Mouse (Mus musculus): ENCODE data around the gene Dop1b.
"Not testable (repeated sequence)": the region's sequence is repeated elsewhere in the genome, so short reads cannot be mapped to it uniquely, and the experiment has no call there.

The Dop1b gene

DNA sequence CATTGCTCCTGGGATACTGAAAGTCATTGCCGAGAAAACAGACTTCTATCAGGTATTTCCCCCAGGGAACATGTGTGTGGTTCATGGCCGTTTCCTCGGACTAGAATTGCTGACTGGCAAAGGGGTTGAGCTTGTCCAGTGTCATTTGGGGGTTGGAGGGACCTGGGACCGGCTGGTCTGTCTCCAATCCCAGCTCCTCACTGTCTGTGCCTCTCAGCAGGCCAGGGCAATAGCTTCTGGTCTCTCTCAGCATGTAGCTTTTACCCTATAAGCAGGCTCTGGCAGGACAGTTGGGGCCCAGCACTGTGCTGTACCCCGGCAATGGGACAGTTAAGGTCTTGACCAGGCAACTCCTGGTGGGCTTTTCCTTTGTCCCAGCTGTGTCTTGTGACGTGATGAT lies 51.7 kb downstream of the Dop1b start:
- peak; percentile 32 to 43 for DNase-seq

DNA sequence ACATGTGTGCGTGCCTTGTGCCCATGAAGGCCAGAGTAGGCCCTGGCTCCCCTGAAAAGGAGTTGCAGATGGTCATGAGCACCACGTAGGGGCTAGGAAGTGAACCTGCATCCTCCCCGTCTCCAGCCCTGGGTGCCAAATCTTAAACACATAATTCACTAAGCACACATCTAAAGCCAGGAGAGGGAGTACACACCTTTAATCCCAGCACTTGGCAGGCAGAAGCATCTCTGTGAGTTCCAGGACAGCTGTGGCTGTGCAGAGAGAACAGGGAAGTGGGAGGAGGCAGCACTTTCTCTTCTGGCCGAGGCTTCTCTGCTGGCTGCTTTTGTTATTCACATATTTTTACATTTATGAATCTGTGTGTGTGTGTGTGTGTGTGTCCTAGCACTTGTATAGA lies 52.9 kb downstream of the Dop1b start:
- DNase-seq, result no peak

DNA sequence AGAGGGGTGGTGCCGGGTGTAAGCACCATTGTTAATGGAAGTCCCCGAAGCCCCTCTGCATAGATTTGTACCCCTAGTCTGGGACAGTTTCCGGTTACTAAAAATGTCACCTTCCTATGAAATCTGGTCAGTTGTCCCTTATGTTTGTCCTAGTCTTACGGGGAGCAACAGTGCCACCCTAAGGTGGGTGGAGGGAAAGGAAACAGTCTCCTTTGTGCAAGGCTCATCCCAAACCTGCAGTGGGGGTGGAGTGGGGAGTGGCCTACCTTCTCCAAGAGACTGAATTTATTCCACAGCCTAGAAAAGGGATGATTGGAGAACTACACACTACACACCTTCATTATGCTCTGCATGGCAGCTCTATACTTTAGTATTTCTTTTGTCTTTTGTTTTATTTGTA lies 55.3 kb downstream of the Dop1b start:
- DNase-seq, result peak; percentile 76 to 84

DNA sequence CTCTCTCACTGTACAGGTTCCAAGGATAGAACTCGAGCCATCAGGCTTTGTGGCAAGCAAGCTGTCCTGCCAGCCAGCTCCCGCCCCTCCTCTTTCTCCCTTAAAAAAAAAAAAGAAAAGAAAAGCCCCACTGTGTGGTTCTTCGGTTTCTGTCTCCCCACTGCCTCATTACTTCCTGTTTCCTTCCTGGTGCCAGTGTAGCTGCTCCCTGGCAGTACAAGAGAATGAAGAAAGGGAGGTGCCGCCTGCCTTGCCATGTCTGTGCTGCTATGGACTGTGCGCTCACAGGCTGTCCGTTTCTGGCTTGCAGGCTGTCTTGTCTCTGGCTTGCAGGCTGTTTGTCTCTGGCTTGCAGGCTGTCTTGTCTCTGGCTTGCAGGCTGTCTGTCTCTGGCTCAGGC lies 55.8 kb downstream of the Dop1b start:
- DNase-seq, result no peak

DNA sequence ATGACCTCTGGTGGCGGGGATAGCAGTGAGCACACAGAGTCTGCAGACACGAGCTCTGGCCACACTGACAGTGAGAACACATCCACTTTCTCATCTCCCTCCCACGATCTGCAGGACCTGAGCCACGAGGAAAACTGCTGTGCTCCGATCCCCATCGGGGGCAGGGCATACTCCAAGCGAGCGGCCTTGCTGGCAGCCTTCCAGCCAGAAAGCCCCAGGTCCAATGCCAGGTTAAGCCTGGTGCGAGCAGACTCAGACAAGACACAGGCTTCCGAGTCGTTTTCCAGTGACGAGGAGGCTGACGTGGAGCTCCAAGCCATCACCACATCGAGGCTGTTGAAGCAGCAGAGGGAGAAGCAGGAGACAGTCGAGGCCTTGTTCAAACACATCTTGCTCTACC lies 57.9 kb downstream of the Dop1b start:
- peak; percentile 54 to 68 for DNase-seq

DNA sequence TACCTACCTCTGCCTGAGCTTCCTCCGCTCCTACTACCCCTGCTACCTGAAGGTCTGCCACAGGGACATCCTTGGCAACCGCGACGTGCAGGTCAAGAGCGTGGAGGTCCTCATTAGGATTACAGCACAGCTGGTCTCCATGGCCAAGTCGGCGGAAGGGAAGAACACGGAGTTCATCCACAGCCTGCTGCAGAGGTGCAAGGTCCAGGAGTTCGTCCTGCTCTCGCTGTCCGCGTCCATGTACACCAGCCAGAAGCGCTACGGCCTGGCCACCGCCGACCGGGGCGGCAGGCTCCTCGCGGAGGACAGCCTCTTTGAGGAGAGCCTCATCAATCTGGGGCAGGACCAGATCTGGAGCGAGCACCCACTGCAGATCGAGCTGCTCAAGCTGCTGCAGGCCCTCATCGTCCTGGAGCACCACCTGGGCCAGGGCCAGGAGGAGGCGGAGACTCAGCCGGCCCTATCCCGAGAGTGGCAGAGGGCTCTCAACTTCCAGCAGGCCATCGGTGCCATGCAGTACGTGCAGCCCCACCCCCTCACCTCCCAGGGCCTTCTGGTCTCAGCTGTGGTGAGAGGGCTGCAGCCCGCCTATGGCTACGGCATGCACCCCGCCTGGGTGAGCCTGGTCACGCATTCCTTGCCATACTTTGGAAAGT lies 58.7 kb downstream of the Dop1b start:
- peak in 1 of 2 experiments; percentile 52 for DNase-seq

DNA sequence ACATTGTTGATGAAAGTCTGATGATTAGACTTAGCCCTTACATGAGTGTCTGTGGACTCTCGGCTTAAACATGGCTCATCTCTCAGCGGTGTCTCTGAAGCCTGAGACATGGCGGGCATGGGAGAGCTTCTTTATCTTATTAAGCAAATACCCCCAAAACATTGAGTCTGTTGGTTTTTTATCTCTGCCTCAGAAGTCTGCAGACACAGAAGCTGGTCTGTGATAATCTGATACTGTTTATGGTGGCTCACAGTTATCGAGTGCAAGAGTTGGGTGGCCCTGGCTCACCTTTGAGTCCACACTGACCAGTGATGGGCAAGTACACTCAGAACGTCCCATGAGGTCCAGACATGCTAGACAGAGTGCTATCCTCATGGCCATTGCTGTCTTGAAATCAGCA lies 63.0 kb downstream of the Dop1b start:
- DNase-seq, result no peak

DNA sequence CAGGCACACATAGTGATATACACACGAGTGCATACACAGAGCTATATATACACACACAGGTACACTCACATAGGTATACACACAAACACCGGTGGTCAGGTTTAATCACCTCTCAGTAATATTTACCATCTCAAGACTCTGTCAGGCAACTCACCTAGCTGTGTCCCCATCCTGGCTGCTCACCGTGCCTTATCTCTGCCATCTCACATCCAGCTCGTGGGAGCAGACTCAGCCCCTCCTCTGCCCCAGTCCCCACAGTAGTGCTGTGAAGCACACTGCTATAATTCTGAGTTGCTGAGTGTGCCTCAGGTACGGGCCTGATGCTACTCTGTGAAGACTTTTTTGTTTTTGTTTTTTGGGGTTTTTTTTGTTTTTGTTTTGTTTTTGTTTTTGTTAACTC lies 64.8 kb downstream of the Dop1b start:
- no peak for DNase-seq

DNA sequence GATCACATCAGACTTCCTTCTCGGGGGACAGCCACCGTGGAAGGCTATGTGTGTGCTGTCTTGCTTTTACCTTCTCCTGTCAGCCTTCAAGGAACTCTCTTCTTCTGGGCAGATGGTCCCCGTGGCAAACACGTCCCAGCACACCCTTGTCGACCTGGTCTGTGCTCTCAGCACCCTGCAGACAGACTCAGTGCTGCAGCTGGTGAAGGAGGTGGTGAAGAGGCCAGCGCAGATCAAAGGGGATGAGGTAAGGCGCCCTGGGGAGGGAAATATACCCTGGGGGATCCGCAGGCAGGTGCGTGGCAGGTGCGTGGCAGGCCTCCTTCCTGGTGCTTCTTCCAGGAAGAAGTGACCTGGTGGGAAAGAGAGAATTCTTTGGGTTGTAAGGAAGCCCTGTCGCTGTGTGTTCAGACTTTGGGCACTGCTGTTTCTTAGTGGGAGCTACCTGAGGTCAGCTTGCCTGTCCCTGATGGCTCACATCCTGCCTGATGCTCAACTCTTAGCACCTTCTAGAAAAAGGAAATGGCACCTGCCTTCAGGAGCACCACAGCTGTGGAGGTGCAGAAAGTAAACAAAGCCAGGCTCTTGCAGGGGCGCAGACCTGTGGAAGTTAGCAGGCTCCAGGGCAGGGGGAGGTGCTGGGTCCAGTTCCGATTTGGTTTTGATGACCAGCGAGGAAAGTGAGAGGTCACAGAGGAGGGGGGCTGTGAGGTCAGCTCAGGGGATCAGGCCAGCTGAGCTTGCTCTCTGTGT lies 65.7 kb downstream of the Dop1b start:
- DNase-seq, result no peak

DNA sequence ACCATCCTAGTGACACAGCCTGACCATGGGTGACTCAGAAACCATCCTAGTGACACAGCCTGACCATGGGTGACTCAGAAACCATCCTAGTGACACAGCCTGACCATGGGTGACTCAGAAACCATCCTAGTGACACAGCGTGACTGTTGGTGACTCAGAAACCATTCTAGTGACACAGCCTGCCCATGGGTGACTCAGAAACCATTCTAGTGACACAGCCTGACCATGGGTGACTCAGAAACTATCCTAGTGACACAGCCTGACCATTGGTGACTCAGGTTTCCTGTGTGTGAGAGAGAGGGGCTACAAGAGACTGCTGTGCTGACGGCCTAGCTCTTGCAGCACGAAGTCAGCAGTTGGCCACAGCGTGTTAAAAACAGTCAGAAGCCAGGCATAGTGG lies 66.7 kb downstream of the Dop1b start:
- not testable (repeated sequence) for DNase-seq

DNA sequence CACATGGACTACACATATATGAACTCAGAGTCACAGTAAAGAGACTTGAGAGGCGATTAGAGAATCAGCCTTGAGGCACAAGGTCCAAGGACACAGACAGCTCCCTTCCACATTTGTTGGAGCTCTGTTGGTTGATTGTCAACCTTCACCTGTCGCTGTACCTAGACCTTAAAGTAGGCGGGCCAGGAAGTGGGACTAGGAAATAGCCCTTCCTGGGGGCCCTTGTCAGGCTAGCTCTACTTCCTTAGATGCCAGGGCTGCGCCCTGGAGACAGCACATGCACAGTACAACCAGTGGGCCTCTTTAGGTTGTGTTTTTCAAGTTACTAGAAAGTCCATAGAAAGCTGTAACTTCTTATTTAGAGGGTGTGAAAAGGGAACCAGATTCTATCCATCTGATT lies 67.8 kb downstream of the Dop1b start:
- DNase-seq, result no peak

DNA sequence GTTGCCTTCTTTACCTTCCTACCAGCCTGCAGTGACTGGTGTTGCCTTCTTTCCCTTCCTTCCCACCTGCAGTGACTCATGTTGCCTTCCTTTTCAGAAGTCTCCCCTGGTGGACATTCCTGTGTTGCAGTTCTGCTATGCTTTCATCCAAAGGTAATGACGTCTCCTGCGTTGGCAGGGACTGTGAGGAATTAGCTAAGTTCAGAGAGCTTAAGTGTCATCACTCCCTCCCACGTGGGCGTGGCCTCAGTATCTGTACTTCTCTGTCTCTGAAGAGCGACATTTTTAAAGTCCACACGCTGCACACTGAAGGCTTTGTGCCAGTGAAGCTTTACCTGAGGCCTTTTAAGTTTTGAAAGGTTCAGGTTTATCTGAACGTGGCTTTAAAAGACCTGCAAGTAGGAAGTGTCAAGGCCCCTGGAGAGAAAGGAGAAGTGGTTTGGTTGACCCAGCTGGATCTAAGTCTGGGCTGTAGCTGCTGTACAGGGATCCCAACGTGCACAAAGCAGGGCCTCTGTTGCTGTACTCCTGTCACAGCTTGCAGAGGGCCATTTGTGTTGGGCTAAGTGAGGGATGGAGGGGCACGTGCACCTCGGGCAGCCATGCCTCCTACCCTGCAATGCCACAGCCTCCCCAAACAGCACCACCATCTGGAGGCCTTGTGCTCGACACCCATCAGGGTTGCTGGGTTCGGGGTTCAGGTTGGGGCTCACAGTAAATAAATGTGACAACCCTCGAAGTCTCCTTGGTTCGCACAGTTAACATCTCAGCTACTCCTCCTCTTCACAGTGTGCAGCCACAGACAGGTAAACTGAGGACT lies 69.2 kb downstream of the Dop1b start:
- DNase-seq, result no peak

DNA sequence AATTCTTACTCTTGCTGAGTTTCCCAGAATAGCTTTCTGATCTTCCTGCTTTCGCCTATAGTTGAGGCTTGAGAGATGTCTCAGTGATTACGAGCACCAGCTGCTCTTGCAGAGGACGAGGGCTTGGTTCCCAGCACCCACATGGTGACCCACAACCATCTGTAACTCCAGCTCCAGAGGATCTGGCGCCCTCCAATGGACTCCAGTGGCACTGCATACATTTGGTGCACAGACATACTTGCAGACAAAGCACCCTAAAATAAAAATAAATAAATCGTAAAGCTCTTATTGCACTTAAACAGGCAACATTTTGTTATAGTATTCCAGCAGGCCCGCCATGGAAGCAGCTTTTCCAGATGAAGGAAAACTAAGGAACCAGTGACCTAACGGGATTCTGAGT lies 72.5 kb downstream of the Dop1b start:
- DNase-seq, result no peak

DNA sequence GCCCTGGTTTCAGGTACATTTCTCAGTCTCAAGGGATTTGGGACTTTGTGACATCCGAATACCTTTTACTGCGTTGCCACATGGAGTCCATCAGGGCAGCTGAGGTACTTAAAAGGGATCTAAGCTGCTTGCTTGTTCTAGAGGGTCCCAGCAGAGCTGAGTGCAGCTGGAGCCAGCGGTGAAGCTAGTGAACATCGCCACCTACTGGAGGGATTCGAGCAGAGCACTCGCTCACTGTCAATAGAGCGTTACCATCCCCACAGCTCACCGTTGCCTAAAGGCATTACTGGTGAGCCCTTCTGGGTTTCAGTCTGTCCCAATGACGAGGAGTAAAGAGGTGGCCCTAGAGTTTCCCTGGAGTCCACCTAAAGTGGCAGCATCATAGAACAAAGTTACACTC lies 74.1 kb downstream of the Dop1b start:
- DNase-seq, result peak; percentile 68 to 78

DNA sequence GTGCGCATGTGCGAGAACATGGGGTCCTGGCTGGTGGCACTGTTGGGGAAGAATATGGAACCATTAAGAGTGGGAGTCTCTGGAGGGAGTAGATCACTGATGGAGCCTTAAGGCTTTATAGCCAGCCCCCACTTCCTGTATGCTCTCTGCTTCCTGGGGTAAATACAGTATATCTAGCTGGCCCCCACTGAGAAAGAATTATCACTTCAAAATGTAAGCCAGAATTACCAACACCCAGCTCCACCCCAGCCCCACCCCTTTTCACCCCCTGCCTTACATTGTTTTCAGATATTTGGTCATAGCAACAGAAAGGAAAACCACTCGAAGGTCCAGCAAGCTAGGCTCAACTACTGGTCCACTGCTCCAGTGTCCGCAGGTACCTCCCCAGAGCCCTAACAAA lies 76.7 kb downstream of the Dop1b start:
- no peak for DNase-seq

DNA sequence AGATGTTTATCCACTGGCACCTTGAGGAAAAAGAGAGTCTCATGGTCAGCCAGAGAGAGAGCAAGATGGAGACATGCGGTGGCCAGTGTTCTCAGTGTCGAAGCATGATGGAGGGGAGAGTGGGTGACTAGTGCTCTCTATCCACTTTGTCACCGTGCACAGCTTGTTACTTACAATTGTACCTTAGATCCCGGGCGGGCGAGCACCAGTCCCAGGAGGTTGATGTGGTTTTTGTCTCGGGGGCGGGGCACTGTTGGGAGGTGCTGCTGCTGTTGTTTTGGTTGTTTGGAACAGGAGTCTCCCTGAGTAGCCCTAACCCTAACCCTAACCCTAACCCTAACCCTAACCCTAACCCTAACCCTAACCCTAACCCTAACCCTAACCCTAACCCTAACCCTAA lies 77.2 kb downstream of the Dop1b start:
- DNase-seq, result no peak

DNA sequence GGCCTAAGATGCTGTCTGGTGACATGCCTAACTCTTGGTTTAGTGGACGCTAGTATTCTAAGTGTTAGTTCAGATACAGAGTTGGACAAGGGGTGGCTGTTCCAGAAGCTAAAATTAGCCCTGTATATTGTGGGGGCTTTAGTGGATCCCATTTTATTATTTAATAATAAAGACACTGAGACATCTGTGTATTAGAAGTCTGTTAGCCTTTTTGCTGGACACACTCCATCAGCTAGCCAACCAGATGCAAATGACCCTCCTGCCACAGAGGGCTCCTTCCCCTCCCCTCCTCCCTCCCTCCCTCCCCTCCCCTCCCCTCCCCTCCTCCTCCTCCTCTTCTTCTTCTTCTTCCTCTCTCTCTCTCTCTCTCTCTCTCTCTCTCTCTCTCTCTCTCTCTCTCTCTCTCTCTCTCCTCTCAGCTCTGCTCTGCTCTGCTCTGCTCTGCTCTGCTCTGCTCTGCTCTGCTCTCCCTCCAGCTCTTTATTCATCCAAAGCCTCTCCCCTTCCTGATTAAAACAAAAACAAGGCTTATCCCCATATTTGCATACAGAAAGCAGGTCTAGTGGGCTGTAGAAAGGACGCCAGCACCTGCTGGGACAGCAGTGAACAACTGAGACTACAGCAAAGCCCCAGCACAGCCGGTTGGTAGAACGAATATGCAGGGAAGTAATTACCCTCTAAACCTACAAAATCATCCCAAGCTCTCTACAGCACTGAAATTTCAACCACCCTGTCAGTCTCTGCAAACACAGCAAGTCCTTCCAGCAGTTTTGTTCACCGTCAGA lies 78.5 kb downstream of the Dop1b start:
- no peak for DNase-seq

DNA sequence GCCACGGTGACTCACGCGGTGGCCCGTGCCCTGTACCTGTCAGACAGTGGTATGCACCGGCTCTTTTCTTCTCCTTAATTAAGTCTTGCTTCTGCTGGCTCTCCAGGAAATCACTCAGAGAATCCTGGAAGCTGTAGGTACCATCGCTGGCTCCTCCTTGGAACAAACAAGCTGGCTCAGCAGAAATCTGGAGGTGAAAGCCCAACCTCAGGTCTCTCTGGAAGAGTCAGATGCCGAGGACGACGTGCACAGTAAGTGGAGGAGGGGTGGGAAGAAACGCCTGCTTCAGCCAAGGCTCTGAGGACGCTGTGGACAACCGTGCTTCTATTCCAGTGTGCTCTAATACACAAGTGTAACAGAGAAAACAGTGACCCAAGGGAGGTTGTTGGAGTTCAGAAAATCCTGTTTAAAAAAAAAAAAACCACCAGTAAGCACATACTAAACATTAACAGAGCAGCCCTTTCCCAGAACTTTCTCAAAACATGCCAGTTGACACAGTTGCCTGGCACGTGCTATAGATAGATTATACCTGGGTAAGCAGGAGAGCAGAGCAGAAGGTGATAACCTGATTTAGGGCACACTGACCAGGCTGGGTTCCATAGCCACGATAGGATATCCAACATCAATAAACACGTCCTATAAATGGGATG lies 81.4 kb downstream of the Dop1b start:
- DNase-seq, result no peak

DNA sequence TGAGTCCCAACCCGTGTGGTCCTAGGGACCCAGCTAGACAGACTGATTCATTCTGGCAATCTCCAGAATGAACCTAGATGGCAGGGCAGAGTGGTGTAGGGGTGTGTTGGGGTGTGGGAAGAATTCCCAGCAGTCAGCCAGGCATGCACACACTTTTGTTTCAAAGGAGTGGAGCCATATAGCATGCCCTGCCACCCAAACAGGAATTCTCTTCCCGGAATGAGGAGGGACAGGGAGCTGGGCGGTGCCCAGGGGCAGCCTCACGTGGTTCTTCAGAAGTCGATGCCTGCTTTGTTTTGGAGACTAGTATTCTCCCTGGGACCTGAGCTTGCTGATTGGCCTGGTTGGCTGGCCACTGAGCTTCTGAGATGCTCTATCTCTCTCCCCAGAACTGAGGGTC lies 83.1 kb downstream of the Dop1b start:
- no peak for DNase-seq

DNA sequence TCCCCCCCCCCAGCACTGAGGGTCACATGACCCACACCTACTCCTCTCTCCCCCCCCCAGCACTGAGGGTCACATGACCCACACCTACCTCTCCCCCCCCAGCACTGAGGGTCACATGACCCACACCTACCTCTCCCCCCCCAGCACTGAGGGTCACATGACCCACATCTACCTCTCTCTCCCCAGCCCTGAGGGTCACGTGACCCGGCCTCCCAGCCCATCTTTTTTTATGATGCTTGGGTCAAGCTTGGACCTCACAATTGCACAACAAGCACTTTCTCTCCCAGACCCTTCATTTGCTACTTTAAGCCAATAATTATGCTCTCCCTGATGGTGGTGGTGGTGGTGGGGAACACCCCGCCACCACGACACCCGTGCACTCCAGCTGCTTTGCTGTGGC lies 83.7 kb downstream of the Dop1b start:
- no peak for DNase-seq

DNA sequence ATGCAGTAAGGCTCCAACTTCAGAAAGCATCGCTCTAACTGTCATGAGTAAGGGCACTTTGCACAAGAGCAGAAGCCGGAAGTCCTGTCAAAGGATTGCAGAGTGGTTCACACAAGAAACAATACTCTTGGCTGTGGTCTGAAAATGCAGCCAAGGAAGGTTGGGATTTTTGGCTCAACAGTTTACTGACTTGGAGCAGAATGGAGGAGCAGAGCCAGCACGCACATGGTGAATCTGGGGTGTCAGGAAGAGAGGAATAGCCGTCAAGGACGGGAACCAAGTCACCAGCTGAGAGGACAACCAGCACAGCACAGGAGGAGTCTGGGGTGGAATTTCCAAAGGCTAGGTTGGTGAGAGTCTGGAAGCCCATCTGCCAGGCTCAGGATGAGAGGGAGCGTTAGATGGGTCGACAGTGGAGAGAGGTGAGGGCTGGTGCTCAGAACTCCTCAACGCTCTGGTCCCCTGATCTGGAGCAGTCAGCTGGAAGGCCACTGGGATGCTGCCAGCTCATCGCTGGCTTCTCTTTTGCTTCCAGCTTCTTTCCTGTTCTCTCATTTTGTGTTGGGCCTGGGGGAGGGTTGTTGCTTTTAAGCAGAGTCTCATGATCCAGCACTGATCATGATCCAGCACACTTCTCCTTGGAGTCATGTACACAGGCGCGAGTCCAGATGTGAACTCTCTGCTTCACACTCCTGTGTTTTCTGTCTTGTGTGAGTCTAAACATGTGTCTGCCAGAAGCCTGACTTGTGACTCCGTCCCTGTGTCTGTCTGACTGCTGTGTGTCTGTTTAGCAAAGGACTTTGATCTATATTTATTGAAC lies 85.5 kb downstream of the Dop1b start:
- peak; percentile 69 to 79 for DNase-seq

All from cerebellum, postnatal 25 days (tissue).